In genomic region chr13:41504997-41505396, GRCm38 (mm10) we compare ENCODE assay signal across 21 mouse cellular contexts. TPM values are rescaled to one million over a fixed set of nuclear protein-coding genes. Genes with fewer than 3 reads are reported as not detected.
DNase-seq lines count a peak whose midpoint lies in the region; ATAC-seq and TF ChIP-seq lines count a peak whose summit lies in the region.
"Had no signal": no experiment of that assay in that cellular context is flagged by ENCODE, and none has a peak within 500 bp of the region (broad histone marks: within the 10 kb centered on the region; RNA-seq: fewer than 3 reads in every experiment).

No protein-coding gene starts in this region.

- H3K27ac ChIP-seq in liver, postnatal 0 days (ENCODE audit: low read depth): peak overlapping the region; percentile 55; the same call in 1 of the 2 replicates
- H3K27ac ChIP-seq in liver, embryonic 11.5 days (ENCODE audit: low read depth, low read length): no peak overlapping the region
- H3K27ac ChIP-seq: embryonic facial prominence, embryonic 10.5 days; embryonic facial prominence, embryonic 12.5 days; forebrain, embryonic 13.5 days; forebrain, embryonic 15.5 days had no signal

- no peaks in the 10 kb centered on the region for H3K27me3 ChIP-seq in liver, postnatal 0 days (ENCODE audit: insufficient read depth, low read length)
- no peaks in the 10 kb centered on the region for H3K27me3 ChIP-seq in liver, embryonic 11.5 days (replicated peaks; ENCODE audit: control insufficient read depth, insufficient read depth, low read length)
- H3K27me3 ChIP-seq in splenic B cell, adult 2 months (ENCODE audit: control insufficient read depth, insufficient read depth, low read length, poor library complexity, severe bottlenecking): no peaks in the 10 kb centered on the region
- H3K27me3 ChIP-seq: forebrain, embryonic 15.5 days; Patski had no signal

- DNase-seq in liver, postnatal 0 days: no peak
- DNase-seq in liver, embryonic 11.5 days (ENCODE audit: low spot score): no peak
- DNase-seq in A20 (ENCODE audit: low read depth, low spot score): peak; percentile 64
- peak; percentile 28 for DNase-seq in splenic B cell, adult 2 months (ENCODE audit: low read depth, low spot score)
- no peak for DNase-seq in urinary bladder, postnatal 4 days (ENCODE audit: low spot score in 2 of 2)
- DNase-seq: adrenal gland, adult 8-10 months; adrenal gland, postnatal 14 days; adrenal gland, postnatal 36 days; cerebellum, adult 11-12 months; cerebellum, adult 2 months; cerebellum, adult 9-10 months; cerebellum, postnatal 10 days; cerebellum, postnatal 25 days; forebrain, postnatal 0 days had no signal

- H3K9me3 ChIP-seq in liver, postnatal 0 days (ENCODE audit: low read length): no peaks in the 10 kb centered on the region
- no peaks in the 10 kb centered on the region for H3K9me3 ChIP-seq in liver, embryonic 11.5 days (ENCODE audit: control insufficient read depth, low read length)
- H3K9me3 ChIP-seq: embryonic facial prominence, embryonic 10.5 days; embryonic facial prominence, embryonic 12.5 days; forebrain, embryonic 13.5 days; forebrain, embryonic 15.5 days; G1E had no signal

- TF ChIP-seq EP300 in liver, postnatal 0 days (IDR thresholded peaks at IDR 0.05; ENCODE audit: low read depth): no peak

- TF ChIP-seq CTCF in liver, postnatal 0 days (IDR thresholded peaks at IDR 0.05; ENCODE audit: low read depth): no peak

- H3K4me3 ChIP-seq in liver, postnatal 0 days (ENCODE audit: low read depth, low read length): no peak overlapping the region
- no peak overlapping the region for H3K4me3 ChIP-seq in liver, embryonic 11.5 days (ENCODE audit: low read depth, low read length)
- H3K4me3 ChIP-seq: embryonic facial prominence, embryonic 10.5 days; embryonic facial prominence, embryonic 12.5 days; forebrain, embryonic 13.5 days; forebrain, embryonic 15.5 days had no signal

- H3K36me3 ChIP-seq in liver, postnatal 0 days (replicated peaks; ENCODE audit: insufficient read depth, low read length): no peaks in the 10 kb centered on the region
- H3K36me3 ChIP-seq in liver, embryonic 11.5 days (ENCODE audit: control insufficient read depth, insufficient read depth, low read length): no peaks in the 10 kb centered on the region
- no peaks in the 10 kb centered on the region for H3K36me3 ChIP-seq in splenic B cell, adult 2 months (ENCODE audit: control insufficient read depth, insufficient read depth, low read length, poor library complexity, severe bottlenecking)
- H3K36me3 ChIP-seq: embryonic facial prominence, embryonic 10.5 days; embryonic facial prominence, embryonic 12.5 days; forebrain, embryonic 15.5 days; G1E had no signal

- H3K4me2 ChIP-seq in liver, postnatal 0 days (ENCODE audit: low read depth, low read length): no peak overlapping the region
- H3K4me2 ChIP-seq in liver, embryonic 11.5 days: no peak overlapping the region
- H3K4me2 ChIP-seq: embryonic facial prominence, embryonic 12.5 days; forebrain, embryonic 13.5 days; forebrain, embryonic 15.5 days had no signal

- H3K4me1 ChIP-seq in liver, postnatal 0 days (ENCODE audit: insufficient read depth): peaks cover 28% of the 10 kb centered on the region
- no peaks in the 10 kb centered on the region for H3K4me1 ChIP-seq in liver, embryonic 11.5 days (replicated peaks; ENCODE audit: control insufficient read depth, insufficient read depth, low read length)
- H3K4me1 ChIP-seq: embryonic facial prominence, embryonic 12.5 days; forebrain, embryonic 15.5 days had no signal

- no peak overlapping the region for H3K9ac ChIP-seq in liver, postnatal 0 days (replicated peaks)
- no peak overlapping the region for H3K9ac ChIP-seq in liver, embryonic 11.5 days (ENCODE audit: low read depth, low read length)
- H3K9ac ChIP-seq: embryonic facial prominence, embryonic 12.5 days; forebrain, embryonic 13.5 days; forebrain, embryonic 15.5 days; forebrain, postnatal 0 days had no signal

- WGBS in liver, postnatal 0 days (ENCODE audit: insufficient replicate concordance): 59% methylated on average over 2 of the region's 2 CpGs
- WGBS in liver, embryonic 11.5 days: 80% methylated on average over 2 of the region's 2 CpGs

- no peak for ATAC-seq in liver, postnatal 0 days
- ATAC-seq in liver, embryonic 11.5 days (replicated peaks; ENCODE audit: low FRiP score): no peak
- ATAC-seq: activated CD4-positive, CD25-positive, alpha-beta regulatory T cell, adult 4 months; forebrain, embryonic 13.5 days; forebrain, embryonic 15.5 days; forebrain, postnatal 0 days; Patski had no signal

RNA-seq across cellular contexts. Expression of gene Nedd9, which starts 17.8 kb away (rescaled TPM):
- 6.8 and 6.9 TPM in 2 replicates for polyA plus RNA-seq in liver, postnatal 0 days (2015; fragmentation: Nextera tagmentation; extraction: Ambion mirVana)
- polyA plus RNA-seq in liver, embryonic 11.5 days (2014; fragmentation: Nextera tagmentation; extraction: Ambion mirVana): 6.1 TPM in 2 replicates
- polyA plus RNA-seq: G1E had no signal

Comparison
In these comparisons a context has a peak if more than half of its experiments do, and no peak if none do; other contexts are left out.
1. DNase-seq: peak in A20 (single experiment) and splenic B cell, adult 2 months (single experiment); none in liver, postnatal 0 days (single experiment), liver, embryonic 11.5 days (single experiment) and urinary bladder, postnatal 4 days (0 of 2).